Mouse (Mus musculus) left cerebral cortex, postnatal 4 days (tissue): ENCODE results near the gene Sptbn1. TPM values are rescaled to one million over a fixed set of nuclear protein-coding genes. Genes with fewer than 3 reads are reported as not detected.
A peak's percentile ranks its signal among the peaks of the same experiment; 100 is the strongest.

Experiments
- DNase-seq: peaks from one replicate; pipeline ENCODE4 v3.0.0-alpha.2; 2022
- intact Hi-C: fragments of 180-260 bp; cut with DNase I; formaldehyde crosslinking; loops from one replicate; pipeline ENCODE4 v1.15.1; 2025
- total RNA-seq, 2 experiments: library from RNA; stranded (reverse); gene quantifications; 2 replicates each; pipeline ENCODE4 v1.2.3; 2021

Sptbn1 gene
- total RNA-seq, 2 experiments from 2014 or later, result 589 to 608 TPM

GRCm38 (mm10) chr11:30218386-30218785 lies 49.6 kb downstream of the Sptbn1 start:
- no peak for DNase-seq
- intact Hi-C loops, result no loop called here

GRCm38 (mm10) chr11:30217496-30217895 lies 50.5 kb downstream of the Sptbn1 start:
- intact Hi-C loops, result no loop called here
- DNase-seq, result no peak

GRCm38 (mm10) chr11:30211663-30212416 lies 56.1 kb downstream of the Sptbn1 start:
- intact Hi-C loops, result no loop called here
- no peak for DNase-seq

GRCm38 (mm10) chr11:30211141-30211540 lies 56.8 kb downstream of the Sptbn1 start:
- DNase-seq, result no peak
- intact Hi-C loops, result no loop called here

GRCm38 (mm10) chr11:30210100-30210811 lies 57.7 kb downstream of the Sptbn1 start:
- intact Hi-C loops, result no loop called here
- DNase-seq, result no peak

GRCm38 (mm10) chr11:30209495-30209894 lies 58.5 kb downstream of the Sptbn1 start:
- DNase-seq, result no peak
- intact Hi-C loops, result no loop called here

GRCm38 (mm10) chr11:30204398-30204797 lies 63.6 kb downstream of the Sptbn1 start:
- intact Hi-C loops, result no loop called here
- DNase-seq, result no peak

GRCm38 (mm10) chr11:30200391-30200790 lies 67.6 kb downstream of the Sptbn1 start:
- no peak for DNase-seq
- intact Hi-C loops, result no loop called here

GRCm38 (mm10) chr11:30198091-30198675 lies 69.8 kb downstream of the Sptbn1 start:
- intact Hi-C loops, result no loop called here
- peak; percentile 66 for DNase-seq

- intact Hi-C loops, result no loop called here
- peak; percentile 50 for DNase-seq
These were observed 70.3 kb downstream of the Sptbn1 start for GRCm38 (mm10) chr11:30197564-30198090.

GRCm38 (mm10) chr11:30196368-30197070 lies 71.5 kb downstream of the Sptbn1 start:
- DNase-seq, result no peak
- intact Hi-C loops, result no loop called here

GRCm38 (mm10) chr11:30195756-30196155 lies 72.2 kb downstream of the Sptbn1 start:
- intact Hi-C loops, result no loop called here
- DNase-seq, result no peak

GRCm38 (mm10) chr11:30194800-30195199 lies 73.2 kb downstream of the Sptbn1 start:
- DNase-seq, result no peak
- intact Hi-C loops, result no loop called here

GRCm38 (mm10) chr11:30190959-30191358 lies 77.0 kb downstream of the Sptbn1 start:
- no peak for DNase-seq
- intact Hi-C loops, result no loop called here

- intact Hi-C loops, result no loop called here
- no peak for DNase-seq
These were observed 77.9 kb downstream of the Sptbn1 start for GRCm38 (mm10) chr11:30190119-30190518.

GRCm38 (mm10) chr11:30186902-30187470 lies 81.0 kb downstream of the Sptbn1 start:
- intact Hi-C loops, result no loop called here
- DNase-seq, result no peak

GRCm38 (mm10) chr11:30184527-30184926 lies 83.4 kb downstream of the Sptbn1 start:
- DNase-seq, result no peak
- intact Hi-C loops, result no loop called here

GRCm38 (mm10) chr11:30182716-30183411 lies 85.1 kb downstream of the Sptbn1 start:
- no peak for DNase-seq
- intact Hi-C loops, result no loop called here

- no peak for DNase-seq
- intact Hi-C loops, result no loop called here
These were observed 89.8 kb downstream of the Sptbn1 start for GRCm38 (mm10) chr11:30178193-30178592.
